Mouse (Mus musculus) lung, adult 10 weeks (tissue): ENCODE results near the gene Mgat4c. TPM values are rescaled to one million over a fixed set of nuclear protein-coding genes. Genes with fewer than 3 reads are reported as not detected.

Experiments used
- polyA plus RNA-seq: library from polyadenylated mRNA; stranded (reverse); fragments of 350-450 nt; fragmentation: Illumina TruSeq; extraction: RNeasy Lipid Tissue Mini Kit (QIAGEN cat#74804); gene quantifications from one replicate; pipeline ENCODE4 v1.2.3, GENCODE M21; 2014; ENCODE audit warnings: low read depth, low replicate concordance; ENCODE audit not compliant: insufficient read depth

Mgat4c gene
- not detected for polyA plus RNA-seq

DNA sequence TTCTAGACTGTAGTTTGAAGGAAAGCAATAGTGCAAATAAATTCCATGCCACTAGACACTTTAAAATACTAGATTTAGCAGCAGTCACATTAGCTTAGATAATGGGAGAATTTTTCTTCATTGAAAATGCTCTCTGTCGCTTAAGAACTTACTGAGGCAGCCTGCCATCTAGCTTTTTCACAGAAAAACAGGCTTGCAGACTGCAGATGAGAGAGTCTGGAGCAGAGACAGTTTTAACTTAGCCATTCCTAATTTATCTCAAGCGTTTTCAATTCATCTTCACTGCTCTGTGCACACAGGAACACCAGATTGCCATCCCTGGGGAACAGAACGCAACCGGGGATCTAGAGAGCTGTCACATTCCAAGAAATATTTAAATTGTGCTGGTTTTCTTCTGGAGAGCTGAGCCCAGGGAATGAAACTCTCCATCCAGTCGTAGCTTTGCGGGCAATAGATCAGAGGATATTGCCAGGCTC lies at the start of gene Mgat4c:
TSS of gene Mgat4c (plus strand) at position 51 of the 476 bp plus-strand sequence.

